Mouse (Mus musculus) ovary, postnatal 14 days (tissue): ENCODE data around the gene Fcho2.

Experiments
- DNase-seq: peaks from one replicate; pipeline ENCODE4 v3.0.0; 2022; ENCODE audit warnings: low spot score

Gene Fcho2

GRCm38 (mm10) chr13:98804480-98804879 lies 10.8 kb downstream of the Fcho2 start:
- DNase-seq: no peak

- DNase-seq: no peak
Measured at GRCm38 (mm10) chr13:98803699-98804098, 11.6 kb downstream of the Fcho2 start.

DNA sequence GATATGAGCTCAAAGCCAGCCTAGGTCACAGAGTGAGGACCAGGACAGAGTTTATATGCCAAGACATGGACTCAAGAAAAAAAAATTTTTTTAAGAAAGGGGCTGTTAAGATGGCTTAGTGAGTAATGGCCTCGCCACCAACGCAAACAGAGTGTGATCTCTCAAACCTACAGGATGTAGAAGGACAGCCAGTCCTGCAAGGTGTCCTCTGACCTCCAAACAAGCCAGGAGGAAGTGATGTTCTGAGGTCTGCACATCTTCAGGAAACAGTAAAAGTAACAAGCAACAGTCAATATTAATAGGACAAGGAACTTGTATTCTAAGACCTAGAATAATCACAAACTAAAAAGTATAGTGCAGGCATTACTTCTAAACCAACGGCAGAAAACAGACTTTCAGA lies 12.3 kb downstream of the Fcho2 start:
- no peak for DNase-seq

- DNase-seq: no peak
Measured at GRCm38 (mm10) chr13:98795511-98795910, 19.7 kb downstream of the Fcho2 start.

DNA sequence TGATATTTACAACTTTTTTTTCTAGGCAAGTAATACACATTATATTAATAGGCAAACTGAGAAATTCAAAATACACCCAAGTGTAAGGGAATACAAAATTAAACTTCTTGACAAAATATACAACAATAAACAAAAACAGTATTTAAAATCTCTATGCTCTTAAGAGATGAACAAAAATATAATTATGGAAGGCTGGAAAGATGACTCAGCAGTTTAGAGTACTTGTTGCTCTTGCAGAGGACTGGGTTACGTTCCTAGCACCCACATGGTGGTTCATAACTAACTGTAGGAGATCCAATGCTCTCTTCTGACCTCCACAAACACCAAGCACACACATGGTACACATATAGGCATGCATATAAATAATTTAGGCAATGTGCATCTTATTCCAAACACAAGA lies 22.4 kb downstream of the Fcho2 start:
- DNase-seq: no peak

DNA sequence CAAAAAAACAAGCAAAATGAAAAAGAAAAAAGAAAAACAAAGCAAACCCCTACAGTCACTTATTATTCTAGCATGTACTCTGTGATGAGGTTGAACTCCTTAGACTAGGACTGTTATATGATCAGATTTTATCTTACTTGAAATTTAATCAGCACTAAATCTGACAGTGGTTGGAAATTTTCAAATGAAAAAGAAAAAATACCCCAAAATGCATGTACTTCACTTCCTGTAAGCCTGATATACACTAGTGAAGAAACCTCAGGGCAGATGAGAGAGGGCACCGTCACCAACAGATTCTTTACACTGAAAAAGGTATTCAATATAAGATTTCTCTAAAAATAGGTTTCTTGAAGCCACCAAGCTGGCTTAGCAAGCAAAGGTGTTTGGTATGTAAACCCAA lies 23.6 kb downstream of the Fcho2 start:
- no peak for DNase-seq

GRCm38 (mm10) chr13:98786970-98787685 lies 28.1 kb downstream of the Fcho2 start:
- no peak for DNase-seq

- DNase-seq: no peak
Measured at GRCm38 (mm10) chr13:98777959-98778358, 37.3 kb downstream of the Fcho2 start.

DNA sequence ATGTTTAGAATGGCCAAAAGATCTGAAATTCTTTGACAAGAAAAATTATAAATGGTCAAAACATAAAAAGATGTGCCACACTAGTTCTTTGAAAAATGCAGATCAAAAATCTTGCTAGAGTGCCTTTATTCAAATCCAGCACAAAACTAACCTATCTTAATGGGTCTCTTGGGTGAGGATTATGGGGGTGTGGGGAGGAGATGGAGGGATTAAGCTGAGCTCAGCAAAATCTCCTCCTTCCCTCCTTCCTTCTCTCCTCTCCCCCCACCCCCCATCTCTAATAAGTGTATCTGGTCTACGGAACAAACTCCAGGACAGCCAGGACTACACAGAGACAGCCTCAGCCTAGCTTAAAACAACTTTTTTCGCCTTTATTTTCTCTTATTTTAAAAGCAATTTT lies 43.8 kb downstream of the Fcho2 start:
- no peak for DNase-seq

- peak; percentile 48 for DNase-seq
Measured at GRCm38 (mm10) chr13:98768329-98768728, 46.9 kb downstream of the Fcho2 start.

GRCm38 (mm10) chr13:98761771-98762170 lies 53.5 kb downstream of the Fcho2 start:
- DNase-seq: no peak

DNA sequence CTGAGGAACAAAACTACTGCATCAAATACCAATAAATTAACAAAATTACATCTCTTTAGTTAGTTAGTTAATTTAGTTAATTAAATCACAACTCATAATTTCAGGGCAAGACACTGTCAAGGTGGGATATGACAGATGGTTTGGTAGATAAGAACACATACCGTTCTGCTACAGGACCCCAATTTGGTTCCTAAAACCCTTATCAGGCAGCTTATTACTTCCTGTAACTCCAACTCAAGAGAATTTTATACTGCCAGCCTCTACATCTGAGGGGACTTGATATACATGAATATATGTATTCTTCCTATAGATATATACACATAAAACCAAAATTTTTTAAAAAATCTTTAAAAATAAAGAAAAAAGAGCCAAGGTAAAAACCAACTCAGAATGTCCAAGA lies 59.4 kb downstream of the Fcho2 start:
- DNase-seq: no peak

DNA sequence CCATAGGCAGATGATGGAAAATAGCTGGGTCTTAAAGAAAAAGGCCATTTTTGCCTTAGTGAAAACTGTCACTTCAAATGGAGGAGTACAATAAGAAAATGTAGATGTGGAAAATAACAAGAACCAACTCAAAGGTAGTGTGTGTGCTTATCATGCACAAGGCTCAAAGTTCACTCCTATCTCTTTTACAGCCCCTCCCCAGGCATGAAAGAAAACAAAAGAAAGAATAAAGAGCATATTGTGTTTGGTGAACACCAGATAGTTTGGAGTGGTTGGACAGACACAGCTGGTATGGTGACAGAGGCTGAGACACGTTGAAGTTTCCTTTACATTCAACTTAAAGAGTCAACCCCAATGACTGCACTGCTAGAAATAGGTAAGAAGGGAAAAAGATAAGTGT lies 70.6 kb downstream of the Fcho2 start:
- DNase-seq: no peak

- DNase-seq: no peak
Measured at GRCm38 (mm10) chr13:98743829-98744228, 71.4 kb downstream of the Fcho2 start.

DNA sequence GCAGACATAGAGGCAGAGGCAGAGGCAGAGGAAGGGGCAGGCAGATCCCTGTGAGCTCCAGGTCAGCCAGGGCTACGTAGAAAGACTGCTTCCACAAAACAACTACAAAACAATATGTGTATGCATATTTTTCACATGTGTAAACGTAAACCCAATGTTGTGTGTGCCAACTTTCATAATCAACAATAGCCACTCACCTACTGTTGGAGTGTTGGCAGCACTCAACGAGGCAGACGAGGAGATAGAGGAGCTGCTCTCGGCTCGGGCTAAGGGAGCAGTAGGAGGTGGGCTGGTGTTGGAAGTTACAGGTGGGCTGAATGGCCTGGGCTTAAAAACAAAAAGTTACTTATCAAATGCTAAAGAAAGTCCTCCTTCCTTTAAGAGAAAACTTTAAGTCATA lies 72.0 kb downstream of the Fcho2 start:
- no peak for DNase-seq

DNA sequence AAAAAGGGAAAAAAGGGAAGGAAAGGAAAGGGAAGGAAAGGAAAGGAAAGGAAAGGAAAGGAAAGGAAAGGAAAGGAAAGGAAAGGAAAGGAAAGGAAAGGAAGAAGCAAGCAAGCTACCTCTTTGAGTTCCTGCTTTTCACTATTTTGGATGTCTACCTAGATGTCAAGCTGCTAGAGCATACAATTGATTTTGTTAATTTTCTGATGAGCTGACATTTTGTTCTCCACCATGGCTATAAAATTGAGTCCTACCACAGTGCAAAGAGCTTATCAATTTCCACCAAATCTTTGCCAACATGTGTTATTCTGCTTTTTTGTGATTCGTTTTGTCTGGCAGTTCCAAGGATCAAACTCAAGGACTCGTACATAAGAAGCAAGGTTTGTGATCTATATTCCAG lies 77.0 kb downstream of the Fcho2 start:
- no peak for DNase-seq

DNA sequence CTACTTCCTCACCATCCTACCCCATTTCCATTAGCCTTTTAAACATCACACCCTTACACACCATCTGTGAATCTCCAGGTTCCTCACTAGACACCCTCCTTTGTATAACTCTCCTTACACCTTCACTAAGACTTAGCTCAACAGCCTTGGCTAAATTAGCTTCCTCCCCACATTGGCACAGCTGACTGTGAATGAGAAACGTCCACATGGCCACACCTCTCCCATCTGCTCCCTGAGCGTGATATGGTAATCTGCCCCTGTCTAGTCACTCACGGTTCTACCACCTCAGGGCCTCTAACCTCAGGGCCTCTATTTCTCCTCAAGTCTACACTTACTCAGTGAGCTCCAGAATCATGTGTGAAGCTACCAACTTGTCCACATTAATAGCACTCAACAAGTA lies 82.0 kb downstream of the Fcho2 start:
- DNase-seq: no peak

- no peak for DNase-seq
Measured at GRCm38 (mm10) chr13:98729271-98730062, 85.8 kb downstream of the Fcho2 start.

- DNase-seq: no peak
Measured at GRCm38 (mm10) chr13:98726494-98726893, 88.8 kb downstream of the Fcho2 start.

- DNase-seq: no peak
Measured at GRCm38 (mm10) chr13:98723430-98723829, 91.8 kb downstream of the Fcho2 start.

- DNase-seq: no peak
Measured at GRCm38 (mm10) chr13:98722296-98722695, 93.0 kb downstream of the Fcho2 start.

- DNase-seq: no peak
Measured at GRCm38 (mm10) chr13:98716176-98716575, 99.1 kb downstream of the Fcho2 start.

DNA sequence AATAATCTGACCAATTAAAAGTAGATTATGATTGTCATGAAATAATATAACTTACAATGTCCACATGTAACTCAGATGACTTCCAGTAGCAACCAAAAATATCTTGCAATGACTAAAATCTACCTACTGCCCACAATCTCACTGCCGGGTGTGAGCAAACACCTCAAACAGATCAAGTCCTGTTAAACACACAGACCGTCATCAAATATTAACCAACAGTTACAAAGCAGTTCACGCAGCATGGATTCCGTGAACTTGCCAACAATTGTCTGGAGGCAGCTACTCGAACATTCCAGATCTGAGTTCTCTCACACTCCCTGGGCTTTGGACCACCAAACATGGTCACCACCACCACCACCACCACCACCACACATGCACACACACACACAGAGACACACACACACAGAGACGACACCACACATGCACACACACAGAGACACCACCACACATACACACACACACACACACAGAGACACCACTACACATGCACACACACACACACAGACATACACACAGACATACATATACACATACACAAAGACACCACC lies 99.7 kb downstream of the Fcho2 start:
- no peak for DNase-seq
